Mouse (Mus musculus): ENCODE data around the gene Lactb.

GRCm38 (mm10) chr9:67012470-67012869 is 37.2 kb upstream of the Lactb start:
- TF ChIP-seq EP300 (IDR thresholded peaks at IDR 0.05; ENCODE audit: low read depth in 1 of 2, low read length in 2 of 2) (no peak), CTCF (IDR thresholded peaks at IDR 0.05 in 2 of 3, conservative IDR thresholded peaks at IDR 0.05 in 1 of 3; ENCODE audit: control insufficient read depth in 1 of 3, insufficient read depth in 1 of 3, low read depth in 2 of 3, low read length in 3 of 3, poor library complexity in 1 of 3, severe bottlenecking in 1 of 3) (no peak), USF1 (IDR thresholded peaks at IDR 0.05; ENCODE audit: low read depth, low read length) (no peak), POLR2A (IDR thresholded peaks at IDR 0.05; ENCODE audit: control insufficient read depth in 1 of 2, insufficient read depth in 1 of 2, low read depth in 1 of 2, low read length in 2 of 2, poor library complexity in 1 of 2) (no peak), CHD2 (IDR thresholded peaks at IDR 0.05; ENCODE audit: low read length) (no peak), E2F4 (IDR thresholded peaks at IDR 0.05; ENCODE audit: borderline replicate concordance, low read depth, low read length) (no peak)
